Mouse (Mus musculus) ovary, adult 18-20 months (tissue): Measurements from ENCODE around the gene Ahsg.
A peak's percentile ranks its signal among the peaks of the same experiment; 100 is the strongest.

ENCODE experiments used
- DNase-seq: peaks from one replicate; pipeline ENCODE4 v3.0.0; 2022; ENCODE audit warnings: low spot score, mixed read lengths

Ahsg gene

GRCm38 (mm10) chr16:22890683-22891510 lies at the start of gene Ahsg:
Gene Ahsg (plus strand): TSS chr16:22891277.
- no peak for DNase-seq

- no peak for DNase-seq
Observed at GRCm38 (mm10) chr16:22842871-22843270, 48.2 kb upstream of the Ahsg start.

GRCm38 (mm10) chr16:22844061-22844801 lies 46.8 kb upstream of the Ahsg start:
- peak; percentile 74 for DNase-seq

- DNase-seq = no peak
Observed at GRCm38 (mm10) chr16:22844834-22845233, 46.2 kb upstream of the Ahsg start.

- DNase-seq = no peak
Observed at GRCm38 (mm10) chr16:22845481-22845880, 45.6 kb upstream of the Ahsg start.

GRCm38 (mm10) chr16:22847686-22848085 lies 43.4 kb upstream of the Ahsg start:
- no peak for DNase-seq

- no peak for DNase-seq
Observed at GRCm38 (mm10) chr16:22848331-22848730, 42.7 kb upstream of the Ahsg start.

- no peak for DNase-seq
Observed at GRCm38 (mm10) chr16:22852709-22853108, 38.4 kb upstream of the Ahsg start.

GRCm38 (mm10) chr16:22856773-22857172 lies 34.3 kb upstream of the Ahsg start:
- DNase-seq = no peak

GRCm38 (mm10) chr16:22857431-22858113 lies 33.5 kb upstream of the Ahsg start, which contains the start of the genes Tbccd1 and Dnajb11:
Gene Tbccd1 (minus strand): TSS chr16:22857669.
Gene Dnajb11 (plus strand): TSS chr16:22857845.
- peak; percentile 98 for DNase-seq

- no peak for DNase-seq
Observed at GRCm38 (mm10) chr16:22872397-22872796, 18.7 kb upstream of the Ahsg start.

- DNase-seq = no peak
Observed at GRCm38 (mm10) chr16:22873369-22873768, 17.7 kb upstream of the Ahsg start.

- DNase-seq = no peak
Observed at GRCm38 (mm10) chr16:22876218-22877043, 14.6 kb upstream of the Ahsg start.

GRCm38 (mm10) chr16:22877660-22878390 lies 13.3 kb upstream of the Ahsg start:
- DNase-seq = no peak

GRCm38 (mm10) chr16:22878716-22879115 lies 12.4 kb upstream of the Ahsg start:
- DNase-seq = no peak

- DNase-seq = peak; percentile 19
Observed at GRCm38 (mm10) chr16:22879945-22880595, 11.0 kb upstream of the Ahsg start.

GRCm38 (mm10) chr16:22880900-22881299 lies 10.2 kb upstream of the Ahsg start:
- DNase-seq = no peak

GRCm38 (mm10) chr16:22881487-22881886 lies 9.6 kb upstream of the Ahsg start:
- DNase-seq = peak; percentile 30

GRCm38 (mm10) chr16:22883441-22883840 lies 7.6 kb upstream of the Ahsg start:
- no peak for DNase-seq

GRCm38 (mm10) chr16:22885356-22885755 lies 5.7 kb upstream of the Ahsg start:
- DNase-seq = no peak
